Mouse (Mus musculus) cerebral cortex, adult 2 months (tissue): Measurements from ENCODE around the gene Themis3.

Experiments
- WGBS: fragments of 180-500 bp; shearing (Covaris S2); methylation state at CpG from one replicate; pipeline ENCODE4 v1.1.7; 2018; 5-methylcytosine and 5-hydroxymethylcytosine counted together

Gene Themis3

DNA sequence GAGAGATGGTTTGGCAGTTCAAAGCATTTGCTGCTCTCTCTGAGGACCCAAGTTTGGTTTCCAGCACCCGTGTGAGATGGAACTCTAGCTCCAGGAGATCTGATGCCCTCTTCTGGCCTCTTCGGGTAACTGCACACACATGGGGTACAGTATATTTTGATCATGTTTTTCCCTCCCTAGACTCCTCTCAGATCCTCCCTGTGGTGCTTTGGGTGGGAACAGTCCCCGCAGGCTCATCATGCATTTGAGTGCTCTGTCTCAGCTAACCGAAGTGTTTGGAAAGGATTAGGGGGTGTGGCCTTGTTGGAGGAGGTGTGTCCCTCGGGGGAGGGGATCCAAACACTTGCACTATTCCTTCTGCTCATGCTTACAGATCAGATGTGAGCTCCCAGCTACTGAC lies 43.9 kb downstream of the Themis3 start:
- 92% methylated on average over 5 of the region's 5 CpGs for WGBS

DNA sequence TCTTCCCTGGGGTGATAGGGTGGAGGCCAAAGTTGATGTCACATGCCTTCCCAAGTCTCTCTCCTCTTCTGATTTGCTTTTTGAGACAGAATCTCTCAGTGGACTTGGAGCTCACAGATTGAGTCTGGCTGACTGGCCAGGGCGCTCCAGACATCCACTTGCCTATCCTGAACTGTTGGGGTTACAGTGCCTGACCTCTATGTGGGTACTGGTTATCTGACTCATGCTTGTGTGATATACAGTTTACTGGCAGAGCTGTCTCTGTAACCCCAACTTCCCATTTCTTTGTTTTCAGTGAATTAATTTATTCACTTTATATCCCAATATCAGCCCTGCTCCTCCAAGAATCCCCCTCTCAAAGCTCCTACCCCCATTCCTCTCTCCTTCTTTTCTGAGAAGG lies 62.1 kb downstream of the Themis3 start:
- WGBS: 96% methylated on average over 1 of the region's 1 CpGs

DNA sequence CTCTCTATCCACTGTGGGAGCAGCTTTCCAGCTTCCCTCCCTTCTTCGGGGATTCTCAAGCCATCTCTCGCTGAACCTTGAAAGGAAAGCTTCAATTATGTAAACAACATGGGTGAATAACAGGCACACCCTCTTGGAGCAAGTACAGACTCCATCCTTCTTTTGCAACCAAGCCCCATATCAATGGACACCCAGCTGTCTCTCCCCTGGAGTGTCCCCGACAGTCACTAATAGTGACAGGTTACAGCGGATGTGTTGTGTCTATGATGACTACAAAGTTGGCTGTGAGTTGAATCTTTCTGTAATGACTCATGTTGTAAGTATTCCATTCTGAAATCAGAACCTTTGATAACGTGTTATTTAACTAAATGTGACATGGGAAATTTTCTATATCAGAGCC lies 71.0 kb downstream of the Themis3 start:
- 72% methylated on average over 5 of the region's 5 CpGs for WGBS

DNA sequence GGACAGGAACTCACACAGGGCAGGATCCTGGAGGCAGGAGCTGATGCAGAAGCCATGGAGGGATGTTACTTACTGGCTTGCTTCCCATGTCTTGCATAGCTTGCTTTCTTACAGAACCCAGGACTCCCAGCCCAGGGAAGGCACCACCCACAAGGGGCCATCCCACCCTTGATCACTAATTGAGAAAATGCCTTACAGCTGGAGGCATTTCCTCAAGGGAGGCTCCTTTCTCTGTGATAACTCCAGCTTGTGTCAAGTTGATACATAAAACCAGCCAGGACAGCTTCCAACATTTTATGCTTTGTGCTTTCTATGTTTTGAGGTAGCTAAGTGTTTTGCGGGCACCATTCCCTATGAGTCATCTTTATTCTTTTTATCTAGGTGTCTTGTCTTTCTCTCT lies 71.8 kb downstream of the Themis3 start:
- 70% methylated on average over 1 of the region's 1 CpGs for WGBS

DNA sequence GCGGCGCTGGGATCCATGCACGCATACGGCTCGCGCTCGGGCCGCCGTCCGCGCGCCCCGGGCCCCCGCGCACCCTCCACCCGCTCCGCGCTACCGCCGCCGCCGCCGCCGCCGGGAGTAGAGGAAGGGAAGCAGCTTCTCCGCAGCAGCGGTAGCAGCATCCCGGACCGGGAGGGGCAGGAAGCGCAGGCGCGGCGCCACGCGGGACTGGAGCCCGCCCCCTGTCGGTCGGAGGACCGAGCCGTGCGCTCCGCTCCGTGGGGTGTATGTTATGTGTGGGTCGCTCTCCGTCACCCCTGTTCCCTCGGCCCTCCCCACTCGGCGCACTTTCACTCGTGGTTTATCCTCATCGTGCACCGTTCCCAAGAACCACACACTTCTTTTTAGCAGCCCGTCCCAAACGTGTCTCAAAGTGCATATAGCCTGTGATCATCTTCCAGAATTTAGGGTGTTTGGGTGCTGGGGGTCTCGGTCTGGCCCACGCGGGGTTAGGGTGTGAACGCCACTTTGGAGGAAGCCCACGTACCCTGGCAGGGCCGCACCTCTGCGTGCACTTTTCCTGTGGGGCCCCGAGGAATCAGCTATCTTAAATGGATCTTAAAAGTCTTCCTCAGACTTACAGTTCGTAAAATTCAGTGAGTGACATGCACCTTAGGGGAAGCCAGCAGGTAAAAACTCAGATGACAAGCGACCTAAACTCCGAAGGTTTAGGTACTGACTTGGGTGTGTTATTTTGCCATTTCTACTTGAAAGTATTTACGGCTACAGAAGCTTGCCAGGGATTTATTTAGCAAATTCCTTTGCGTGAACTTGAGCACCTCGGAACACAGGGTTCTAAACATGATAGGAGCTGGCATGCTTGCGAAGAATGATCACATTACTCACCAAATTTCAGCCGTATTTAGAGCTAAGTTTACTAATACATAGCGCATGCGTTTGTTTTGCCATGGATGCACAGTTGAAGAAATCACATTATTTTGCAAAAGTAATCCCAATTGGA lies 74.6 kb downstream of the Themis3 start, which contains the start of gene Rab12:
Gene Rab12, minus strand, starts transcription at position 176 of the 1,000 bp plus-strand sequence.
- 6% methylated on average over 71 of the region's 71 CpGs for WGBS

DNA sequence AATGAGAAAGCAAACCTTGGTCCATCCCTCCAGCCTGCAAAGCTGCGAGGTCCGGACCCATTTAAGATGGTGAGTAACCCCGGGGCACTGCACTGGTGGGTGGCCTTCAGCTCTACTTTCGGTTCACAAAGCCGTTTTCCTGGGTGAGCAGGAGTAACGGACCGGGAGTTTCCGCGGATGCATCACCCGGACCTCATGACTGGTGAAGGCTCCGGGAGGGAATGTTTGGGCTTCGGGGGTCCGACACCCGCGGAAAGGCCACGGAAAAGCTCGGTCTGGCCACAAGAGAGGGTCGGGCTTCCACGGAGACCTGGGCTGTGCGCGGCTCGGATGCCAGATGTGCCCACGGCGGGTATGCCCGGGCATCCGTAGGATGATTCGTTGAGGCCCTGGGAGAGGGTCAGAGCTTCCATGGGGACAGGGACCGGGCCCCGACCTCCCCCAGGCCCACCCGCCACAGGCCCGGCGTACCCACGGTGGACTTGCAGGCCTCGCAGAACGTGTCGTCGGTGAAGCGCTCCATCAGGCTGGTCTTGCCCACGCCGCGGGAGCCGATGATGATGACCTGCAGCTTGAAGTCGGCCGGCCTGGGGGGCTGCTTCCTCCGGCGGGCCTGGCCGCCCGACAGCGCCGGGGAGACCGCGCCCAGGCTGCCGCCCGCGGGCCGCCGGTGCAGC lies 75.4 kb downstream of the Themis3 start:
- under 1% methylated on average over 57 of the region's 57 CpGs for WGBS

DNA sequence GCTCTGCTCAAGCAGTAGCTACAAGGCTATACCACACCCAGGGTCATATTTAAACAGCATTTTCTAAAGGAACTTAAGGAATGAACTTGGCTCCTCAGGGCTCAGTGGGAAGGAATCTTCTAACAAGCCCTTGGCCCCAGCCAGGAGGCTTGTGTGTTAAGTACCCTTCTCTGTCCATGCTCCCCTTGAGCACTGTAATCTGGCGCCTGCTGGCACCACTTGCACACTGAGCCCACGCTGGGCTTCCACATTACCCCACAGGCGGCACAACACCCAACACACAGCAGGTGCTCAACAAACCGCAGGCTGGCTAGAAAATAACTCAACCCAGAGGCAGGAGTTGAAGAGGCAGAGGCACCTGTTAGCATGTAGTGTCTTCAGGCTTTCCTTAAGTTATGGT lies 77.5 kb downstream of the Themis3 start:
- 59% methylated on average over 4 of the region's 4 CpGs for WGBS

DNA sequence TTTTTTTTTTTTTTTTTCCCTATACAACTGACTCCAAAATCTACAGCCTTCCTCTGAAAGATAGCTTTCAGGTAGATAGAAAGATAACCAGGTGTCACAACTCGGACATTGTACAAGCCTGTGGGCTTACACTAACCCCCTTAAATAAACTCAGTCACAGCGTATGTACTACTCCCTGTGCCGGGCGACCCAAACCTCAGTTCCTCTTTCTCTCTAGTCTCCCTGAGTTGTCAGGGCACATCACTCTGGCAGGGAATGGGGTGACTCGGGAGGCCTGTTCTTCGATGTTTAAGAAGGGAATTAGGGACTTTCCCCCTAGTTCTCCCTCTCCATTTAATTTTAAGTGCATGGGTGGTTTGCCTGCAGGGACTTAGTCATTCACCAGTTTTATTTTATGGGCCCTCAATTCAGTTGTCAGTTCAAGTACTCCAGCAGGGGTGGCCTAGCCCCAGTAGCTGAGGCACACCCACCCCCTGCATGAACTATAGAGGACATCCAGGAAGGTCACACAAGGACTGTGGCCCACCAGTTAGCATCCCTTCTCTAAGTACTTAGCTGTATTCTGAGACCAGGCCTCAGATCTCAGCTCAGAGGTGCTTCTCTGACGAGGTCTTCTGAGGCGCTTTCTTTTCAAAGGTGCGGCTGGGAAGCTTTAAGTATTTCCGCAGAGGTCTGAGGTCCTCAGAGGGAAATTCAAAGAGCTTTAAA lies 80.0 kb downstream of the Themis3 start:
- 88% methylated on average over 10 of the region's 10 CpGs for WGBS

DNA sequence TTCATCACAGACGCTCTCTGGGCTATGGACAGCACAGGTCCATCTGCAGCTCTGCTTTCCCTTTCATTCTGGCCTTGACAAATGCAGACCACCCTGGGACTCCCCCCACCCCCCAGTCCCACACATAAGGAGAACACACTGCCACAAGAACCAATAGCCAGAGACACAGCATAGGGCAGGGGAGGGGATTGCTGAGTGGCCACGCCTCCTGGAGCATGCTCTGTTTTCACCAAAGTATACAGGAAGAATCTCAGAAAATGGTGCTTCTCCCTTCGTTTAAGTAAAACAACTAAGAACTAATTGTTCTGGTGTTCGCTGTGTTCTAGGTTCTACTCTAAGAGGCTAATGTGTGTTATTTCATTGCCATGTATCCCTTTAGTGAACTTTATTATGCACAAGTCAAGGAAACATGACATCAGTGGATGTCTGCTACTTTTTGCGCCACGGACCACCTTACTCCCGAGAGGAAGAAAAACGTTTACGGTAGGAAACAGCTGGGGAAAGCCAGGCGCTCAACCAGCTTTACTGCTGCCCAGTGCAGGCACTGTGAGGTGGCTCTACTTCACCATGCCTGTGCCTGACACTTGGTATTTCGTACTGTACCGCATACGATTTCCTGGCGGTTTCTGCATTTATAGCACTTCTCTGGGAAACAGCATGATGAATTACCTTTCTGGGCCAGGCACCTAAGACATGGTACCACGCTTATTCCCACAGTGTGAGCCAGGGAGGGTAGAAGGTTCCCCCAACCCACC lies 82.0 kb downstream of the Themis3 start:
- WGBS: 78% methylated on average over 15 of the region's 15 CpGs

DNA sequence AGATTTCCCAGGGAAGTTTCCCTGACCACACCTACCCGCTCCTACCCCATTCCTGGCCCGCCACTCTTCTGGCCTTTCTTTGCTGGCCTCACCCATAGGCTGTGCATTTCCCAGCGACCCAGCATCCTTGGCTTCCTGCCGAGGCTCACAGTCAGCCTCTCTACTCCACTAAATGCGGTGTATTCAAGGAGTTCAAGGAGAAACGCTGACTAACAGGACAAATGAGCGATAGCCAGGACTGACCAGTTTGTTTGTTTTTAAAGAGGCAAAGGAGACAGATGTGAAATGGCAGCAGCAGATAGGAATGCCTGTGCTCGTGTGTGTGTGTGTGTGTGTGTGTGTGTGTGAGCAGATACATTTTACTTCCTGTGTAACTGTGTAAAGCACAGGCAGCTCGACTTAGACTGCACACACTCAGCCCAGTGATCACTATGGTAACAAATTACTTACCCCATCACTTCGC lies 84.2 kb downstream of the Themis3 start:
- 28% methylated on average over 10 of the region's 10 CpGs for WGBS

DNA sequence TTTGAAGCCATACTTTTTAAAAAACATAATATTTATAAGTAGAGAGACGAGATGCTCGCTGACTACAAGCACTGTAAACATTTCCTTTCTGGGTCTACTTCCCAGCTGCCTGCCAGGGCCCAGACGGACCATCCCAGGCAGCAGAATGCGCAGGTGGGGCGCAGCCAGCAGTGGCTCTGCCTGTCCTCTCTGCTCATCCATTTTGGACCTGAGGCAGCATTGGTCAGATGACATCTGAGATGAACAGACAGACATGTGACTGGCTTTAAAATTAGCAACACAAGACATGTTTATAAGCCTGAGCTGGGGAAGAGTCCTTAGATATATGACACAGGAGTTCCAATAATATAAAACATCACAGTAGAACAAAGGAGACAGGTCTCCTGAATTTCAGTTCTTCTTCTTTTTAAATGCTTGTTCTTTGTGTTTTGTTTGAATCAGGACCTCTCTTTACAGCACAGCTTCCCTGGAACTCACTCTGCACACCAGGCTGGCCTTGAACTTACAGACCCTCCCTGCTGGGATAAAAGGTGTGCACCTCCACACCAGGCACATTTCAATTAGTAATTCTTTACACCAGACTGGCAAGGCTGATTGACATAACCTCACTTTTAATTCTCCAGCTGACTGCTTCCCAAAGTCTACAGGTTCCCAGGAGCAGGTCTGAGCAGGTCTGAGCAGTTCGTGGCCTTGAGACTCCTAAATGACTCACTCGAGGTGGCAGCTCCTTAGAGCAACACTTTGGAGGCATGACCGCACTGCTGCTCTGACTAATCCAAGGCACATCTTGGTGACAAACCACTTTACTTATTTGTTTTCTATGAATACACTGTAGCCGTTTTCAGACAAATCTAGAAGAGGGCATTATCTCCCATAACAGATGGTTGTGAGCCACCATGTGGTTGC lies 87.1 kb downstream of the Themis3 start:
- 75% methylated on average over 9 of the region's 9 CpGs for WGBS

DNA sequence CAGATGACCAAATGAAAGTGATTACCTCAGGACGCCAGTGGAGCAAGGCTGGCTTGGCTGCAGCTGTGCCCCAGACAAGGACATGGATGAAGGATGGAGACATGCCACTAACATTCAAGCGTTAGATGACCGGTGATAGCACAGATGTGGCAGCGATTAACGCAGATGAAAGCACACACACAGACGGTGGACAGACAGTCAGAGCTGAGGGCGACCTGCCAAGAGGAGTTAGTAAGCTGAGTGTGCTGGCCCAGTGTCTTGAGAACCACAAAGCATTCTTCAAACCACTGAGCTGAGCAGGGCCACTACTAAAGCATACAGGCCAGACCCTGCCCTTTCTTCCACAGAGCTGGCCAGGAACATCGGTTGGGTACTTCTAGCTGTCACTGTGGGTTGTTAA lies 89.5 kb downstream of the Themis3 start:
- 61% methylated on average over 8 of the region's 8 CpGs for WGBS
